Mouse (Mus musculus) neutrophil, adult 5-6 weeks (primary cell): ENCODE results near the gene Bcam. TPM values are rescaled to one million over a fixed set of nuclear protein-coding genes. Genes with fewer than 3 reads are reported as not detected.

Experiments
- total RNA-seq: library from RNA; stranded (forward); fragments of 200-1000 nt; gene quantifications from 2 replicates; pipeline ENCODE4 v1.2.3, GENCODE M21; 2017

Bcam gene
- total RNA-seq, 1 experiment from 2014 or later, result not detected

Other genes with a start within 250 kb of the Bcam start
- 29.9 and 31.1 TPM in 2 replicates for gene Ppp1r37, start 207.9 kb downstream of the Bcam start, total RNA-seq
- 8.7 and 11.6 TPM in 2 replicates for gene Zfp296, start 193.7 kb downstream of the Bcam start, total RNA-seq
- 44.1 and 49.8 TPM in 2 replicates for gene Gemin7, start 193.4 kb downstream of the Bcam start, total RNA-seq
- 97.9 and 108 TPM in 2 replicates for gene Clasrp, start 166.5 kb downstream of the Bcam start, total RNA-seq
- gene Relb, start 141.6 kb downstream of the Bcam start, total RNA-seq, result 37.0 and 41.1 TPM in 2 replicates
- gene Clptm1, start 106.0 kb downstream of the Bcam start, total RNA-seq, result 45.9 and 51.4 TPM in 2 replicates
- 14.0 and 17.5 TPM in 2 replicates for gene Apoc2, start 93.1 kb downstream of the Bcam start, total RNA-seq
- not detected in 2 replicates for gene Gm44805, start 89.6 kb downstream of the Bcam start, total RNA-seq
- 0.23 TPM in 1 of 2 replicates, not detected in the other for gene Apoc4, start 89.5 kb downstream of the Bcam start, total RNA-seq
- 2.7 and 12.5 TPM in 2 replicates for gene Apoc1, start 78.4 kb downstream of the Bcam start, total RNA-seq
- gene Apoe, start 71.8 kb downstream of the Bcam start, total RNA-seq, result 399 and 429 TPM in 2 replicates
- 22.2 and 22.3 TPM in 2 replicates for gene Tomm40, start 55.6 kb downstream of the Bcam start, total RNA-seq
- 0.23 TPM in 1 of 2 replicates, not detected in the other for gene Nectin2, start 20.5 kb downstream of the Bcam start, total RNA-seq
- gene Cblc, start 25.8 kb upstream of the Bcam start, total RNA-seq, result 1.4 and 3.6 TPM in 2 replicates
- gene Bcl3, start 51.8 kb upstream of the Bcam start, total RNA-seq, result 59.9 and 60.2 TPM in 2 replicates
- 1.6 TPM in 1 of 2 replicates, not detected in the other for gene Gm19345, start 81.0 kb upstream of the Bcam start, total RNA-seq
- 3.3 and 5.2 TPM in 2 replicates for gene Ceacam16, start 90.3 kb upstream of the Bcam start, total RNA-seq
- 0.47 TPM in 1 of 2 replicates, not detected in the other for gene Ceacam19, start 116.9 kb upstream of the Bcam start, total RNA-seq
- 6.8 and 9.2 TPM in 2 replicates for gene Pvr, start 150.1 kb upstream of the Bcam start, total RNA-seq
- 0.47 and 0.86 TPM in 2 replicates for gene Igsf23, start 179.7 kb upstream of the Bcam start, total RNA-seq
- not detected in 2 replicates for gene Ceacam20, start 194.4 kb upstream of the Bcam start, total RNA-seq
- gene Nlrp9b, start 220.4 kb upstream of the Bcam start, total RNA-seq, result not detected in 2 replicates